Mouse (Mus musculus) lung, postnatal 36 days (tissue): Measurements from ENCODE around the gene Moxd1.

Experiments
- DNase-seq: peaks from one replicate; pipeline ENCODE4 v3.0.0; 2022; ENCODE audit warnings: mixed read lengths

Gene Moxd1

GRCm38 (mm10) chr10:24223449-24224143 lies at the start of gene Moxd1:
Gene Moxd1 (plus strand): TSS chr10:24223517.
- DNase-seq: peak; percentile 25

DNA sequence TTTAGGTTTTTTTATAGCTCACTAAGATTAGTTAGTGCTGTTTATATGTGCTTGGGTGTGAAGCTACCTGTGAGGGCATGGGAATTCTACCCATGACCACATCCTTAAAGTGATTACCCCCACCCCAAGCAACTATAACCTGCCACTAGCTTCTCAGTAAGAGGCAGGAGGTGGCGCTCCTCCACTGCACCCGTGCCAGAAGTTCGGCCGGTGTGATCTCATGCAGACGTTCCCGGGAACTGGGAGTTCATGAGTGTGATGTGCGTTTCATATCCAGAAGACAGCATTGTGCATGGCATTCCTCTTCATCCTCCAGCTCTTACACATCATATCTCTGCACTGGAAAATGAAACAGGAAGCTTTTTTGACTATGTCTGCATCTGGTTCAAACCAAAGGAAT lies 32.9 kb upstream of the Moxd1 start:
- no peak for DNase-seq

DNA sequence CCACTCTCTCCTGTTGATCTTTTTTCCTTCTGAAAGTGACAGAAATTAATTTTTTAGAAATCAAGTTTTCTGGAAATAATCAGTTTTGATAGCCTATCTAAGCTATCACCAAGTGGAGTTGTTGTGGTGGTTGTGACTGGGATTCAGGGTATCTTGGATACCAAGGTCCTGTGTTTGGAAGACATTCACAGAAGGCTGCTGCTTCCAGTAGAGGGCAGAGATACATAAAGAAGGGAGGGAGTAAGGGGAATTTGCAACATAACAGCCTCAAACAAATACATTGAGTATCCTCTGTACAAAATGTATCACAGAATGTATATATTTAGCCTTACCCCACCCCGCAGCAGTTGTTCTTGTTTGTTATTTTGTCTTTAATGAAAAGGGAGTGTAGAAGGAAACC lies 31.3 kb upstream of the Moxd1 start:
- no peak for DNase-seq

DNA sequence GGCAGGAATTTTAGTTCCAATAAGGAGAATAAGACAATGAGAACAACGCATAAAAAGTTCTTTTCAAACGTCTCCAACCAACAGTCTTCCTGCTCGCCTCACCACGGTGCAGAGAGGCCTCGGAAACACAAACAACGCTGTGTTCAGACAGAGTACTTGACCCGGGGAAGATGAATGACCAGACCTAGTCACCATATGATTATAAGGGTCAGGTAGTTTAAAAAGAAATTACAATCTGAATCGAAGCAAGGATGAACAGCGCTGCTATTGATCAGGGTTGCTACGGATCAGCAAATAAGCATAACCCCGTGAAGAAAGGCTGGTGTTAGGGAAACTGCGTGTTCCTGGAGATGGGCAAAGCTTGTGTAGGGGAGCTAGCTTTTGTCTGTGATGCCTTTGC lies 24.0 kb upstream of the Moxd1 start:
- no peak for DNase-seq

GRCm38 (mm10) chr10:24200099-24200498 lies 23.2 kb upstream of the Moxd1 start:
- no peak for DNase-seq

DNA sequence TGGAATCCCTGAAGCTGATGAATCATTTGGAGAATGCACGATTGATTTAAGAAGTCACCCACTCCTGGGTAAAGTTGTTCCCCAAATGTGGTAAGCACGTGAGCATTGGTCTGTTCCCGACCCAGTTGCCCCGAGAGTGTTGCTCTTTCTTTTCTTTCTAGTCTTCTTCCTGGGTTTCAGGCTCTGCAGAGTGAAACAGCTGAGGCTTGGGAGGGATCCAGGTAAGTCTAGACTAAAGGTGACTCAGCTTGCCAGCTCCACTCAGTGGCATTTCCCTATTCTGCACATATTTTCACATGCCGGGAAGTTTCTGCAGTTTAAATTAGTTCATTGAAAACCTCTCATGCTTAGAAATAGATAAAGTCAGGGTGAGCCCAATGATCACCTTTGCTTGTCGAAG lies 13.2 kb upstream of the Moxd1 start:
- DNase-seq: no peak

DNA sequence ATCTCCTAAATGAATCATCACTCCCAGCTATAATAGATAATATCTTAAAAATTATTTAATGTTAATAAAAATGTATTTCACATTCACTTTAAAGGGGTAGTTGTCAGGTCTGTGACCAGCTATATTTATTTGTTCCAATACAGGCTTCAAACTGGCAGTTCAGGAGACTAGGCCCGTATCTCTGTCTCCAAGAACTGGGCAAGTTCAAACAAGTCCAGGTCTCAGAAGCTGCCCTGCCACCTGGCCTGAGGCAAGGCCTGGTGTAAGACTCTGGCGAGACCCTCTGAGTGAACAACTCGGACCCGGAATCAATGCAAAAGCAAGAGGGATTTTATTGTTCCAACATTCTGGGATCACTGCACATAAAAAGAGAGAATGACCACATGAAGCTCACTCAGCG lies 10.0 kb upstream of the Moxd1 start:
- no peak for DNase-seq

GRCm38 (mm10) chr10:24217558-24218268 lies 5.6 kb upstream of the Moxd1 start:
- no peak for DNase-seq

- no peak for DNase-seq
Observed at GRCm38 (mm10) chr10:24220931-24221330, 2.4 kb upstream of the Moxd1 start.

DNA sequence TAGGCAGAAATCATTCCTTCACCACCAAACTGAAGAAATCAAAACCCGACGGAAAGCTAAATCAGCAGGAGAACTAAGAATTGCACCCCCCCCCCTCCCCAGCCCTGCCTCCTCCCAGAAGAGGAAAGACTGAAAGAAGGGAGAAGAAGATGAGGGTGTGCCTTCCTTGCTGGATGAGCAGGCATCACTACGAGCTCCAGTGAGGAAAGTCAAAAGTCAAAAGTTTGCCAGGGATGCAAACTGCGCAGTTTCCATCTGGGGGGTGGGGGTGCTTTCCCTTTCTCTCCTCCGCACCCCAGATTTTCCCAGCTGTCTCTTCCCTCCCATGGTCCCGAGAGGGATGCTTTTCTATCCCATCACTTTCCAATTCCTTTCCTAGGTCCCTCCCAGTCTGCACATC lies 406 bp upstream of the Moxd1 start:
- no peak for DNase-seq

DNA sequence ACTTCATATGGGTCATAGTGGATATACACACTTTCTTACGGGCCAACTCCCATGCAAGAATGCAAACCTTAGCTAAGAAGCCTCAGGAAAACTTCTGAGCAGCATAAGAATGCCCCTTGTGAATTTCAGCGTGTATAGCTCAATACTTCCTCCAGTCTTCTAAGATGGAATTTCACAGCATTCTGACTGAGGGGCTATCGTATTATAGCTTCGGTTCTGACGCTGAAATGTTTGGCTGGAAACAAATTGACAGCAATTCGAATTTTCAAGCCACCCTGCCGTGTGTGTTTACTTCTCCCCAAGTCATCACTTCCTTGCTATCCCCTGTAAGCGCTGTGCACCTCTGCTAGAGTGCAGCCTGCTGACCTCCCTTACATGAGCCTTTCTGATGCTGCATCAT lies 1.3 kb downstream of the Moxd1 start:
- DNase-seq: no peak

- DNase-seq: no peak
Observed at GRCm38 (mm10) chr10:24228318-24229183, 5.2 kb downstream of the Moxd1 start.

GRCm38 (mm10) chr10:24232281-24232680 lies 9.0 kb downstream of the Moxd1 start:
- no peak for DNase-seq

DNA sequence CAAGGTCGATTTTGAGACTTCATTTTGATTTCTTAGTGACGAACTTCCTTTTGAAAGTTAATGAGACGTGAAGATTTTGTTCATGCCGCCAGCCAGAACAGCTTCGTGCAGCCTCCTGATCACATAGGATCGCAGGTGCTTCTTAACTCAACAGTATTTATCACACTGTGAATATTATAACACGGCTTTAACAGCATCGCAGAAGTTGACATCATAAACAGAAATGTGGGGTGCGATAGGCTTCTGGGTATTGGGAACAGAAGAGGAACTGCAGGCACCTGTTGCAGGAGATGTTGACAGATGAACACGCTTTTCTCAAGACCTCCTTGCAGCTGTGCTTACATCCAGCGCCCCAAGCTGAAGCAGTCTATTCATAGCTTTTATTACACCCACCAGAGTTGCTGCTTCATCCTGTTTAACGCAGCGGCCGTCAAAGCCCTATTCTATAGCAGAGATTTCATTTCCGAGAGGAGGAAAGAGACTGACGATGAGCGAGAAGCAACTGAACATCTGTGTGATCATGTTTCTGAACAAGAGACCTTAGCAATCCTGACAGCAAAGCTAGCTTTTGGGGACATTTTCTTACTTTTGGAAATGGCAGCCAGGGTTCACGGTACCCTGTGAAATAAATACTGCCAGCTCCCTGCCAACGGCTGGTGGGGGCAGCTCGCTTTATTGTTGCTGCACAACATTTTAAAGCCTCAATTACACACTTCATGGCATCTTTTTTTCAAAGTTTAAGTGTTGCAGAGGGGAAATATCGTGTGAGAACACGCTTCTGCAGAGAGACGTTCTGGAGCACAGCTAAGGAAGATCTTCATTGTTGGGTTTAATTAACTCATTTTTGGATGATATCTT lies 12.3 kb downstream of the Moxd1 start:
- DNase-seq: no peak

- DNase-seq: no peak
Observed at GRCm38 (mm10) chr10:24246815-24247214, 23.5 kb downstream of the Moxd1 start.

- no peak for DNase-seq
Observed at GRCm38 (mm10) chr10:24248116-24248515, 24.8 kb downstream of the Moxd1 start.

- DNase-seq: no peak
Observed at GRCm38 (mm10) chr10:24251631-24252030, 28.3 kb downstream of the Moxd1 start.

DNA sequence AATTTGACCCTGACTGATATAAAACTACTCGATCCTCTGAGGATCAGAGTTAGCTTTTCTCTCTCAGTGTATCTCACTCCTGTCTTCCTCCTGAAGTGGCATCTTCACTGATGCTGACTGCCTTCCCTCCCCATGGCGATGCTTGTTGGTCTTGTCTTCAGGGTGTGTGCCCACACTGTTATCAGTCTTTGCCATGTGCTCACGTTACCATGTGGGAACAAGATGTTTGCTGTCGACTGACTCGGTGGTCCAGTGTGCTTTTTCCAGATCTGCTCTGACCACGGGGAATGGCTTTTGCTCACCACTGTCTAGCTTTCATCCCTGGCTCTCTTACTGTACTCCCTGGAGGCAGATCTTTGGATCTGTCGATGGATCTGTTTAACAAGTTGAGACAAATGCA lies 34.8 kb downstream of the Moxd1 start:
- DNase-seq: no peak

DNA sequence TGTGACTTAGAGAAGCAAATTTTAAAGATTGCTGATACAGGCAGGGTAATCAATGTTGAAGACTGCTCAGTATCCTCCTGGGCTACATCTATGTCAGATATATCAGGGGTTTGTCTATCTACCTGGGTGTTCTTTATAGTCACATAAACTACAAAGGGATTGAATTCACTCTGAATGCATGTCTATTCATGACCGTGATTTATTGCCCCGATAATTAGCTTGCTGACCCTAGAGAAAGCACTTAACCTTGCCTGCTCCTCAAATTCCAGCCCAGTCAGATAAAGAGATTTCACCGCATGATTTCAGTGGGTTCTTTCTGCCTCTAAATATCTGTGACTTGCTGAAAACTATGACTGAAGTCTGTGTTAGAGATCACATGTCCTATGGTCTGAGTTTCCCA lies 35.6 kb downstream of the Moxd1 start:
- DNase-seq: no peak

- no peak for DNase-seq
Observed at GRCm38 (mm10) chr10:24259794-24260590, 36.7 kb downstream of the Moxd1 start.

DNA sequence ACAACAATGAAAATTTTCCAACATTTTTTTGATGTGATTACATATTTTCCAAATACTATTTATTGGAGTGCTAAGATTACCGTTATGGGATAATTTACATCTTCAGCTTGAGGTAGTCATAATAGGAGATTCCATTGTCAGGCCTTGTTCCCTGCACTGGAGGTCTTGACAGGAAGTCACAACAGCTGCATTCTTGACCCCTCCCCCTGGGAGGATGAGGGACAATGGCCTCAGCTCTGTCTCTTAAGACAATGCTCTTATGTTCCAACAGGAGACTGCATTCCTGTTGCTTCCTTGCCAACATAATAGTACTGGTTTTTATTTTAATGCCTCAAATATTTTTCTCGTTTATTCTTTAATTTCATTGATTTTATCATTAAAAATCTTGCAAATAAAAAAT lies 44.2 kb downstream of the Moxd1 start:
- DNase-seq: no peak

DNA sequence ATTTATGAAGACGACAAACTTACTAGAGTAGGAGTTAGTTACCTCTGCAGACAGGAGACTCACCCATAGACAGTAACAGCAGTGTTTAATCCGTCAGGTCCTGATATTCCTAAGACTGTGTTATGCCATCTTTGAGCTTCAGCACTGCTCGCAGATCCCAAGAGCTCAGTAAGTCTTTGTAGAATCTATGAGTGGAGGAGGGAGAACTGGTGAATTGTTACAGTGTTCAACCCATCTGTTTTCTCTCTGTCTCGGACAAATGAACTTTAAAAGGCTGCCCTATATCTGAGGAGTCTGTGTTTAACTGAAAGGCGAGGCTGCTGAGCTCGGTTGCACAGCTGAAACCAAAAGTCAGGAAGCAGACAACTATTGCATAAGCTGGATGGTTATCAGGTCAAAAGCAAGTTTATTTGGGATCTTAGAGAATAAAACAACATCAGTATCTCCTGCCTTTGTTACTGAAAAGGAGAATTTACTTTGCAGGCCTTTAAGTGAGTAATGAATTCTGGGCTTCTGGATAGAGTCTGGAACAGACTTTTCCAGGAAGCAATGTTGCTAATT lies 47.8 kb downstream of the Moxd1 start:
- no peak for DNase-seq
